Mouse (Mus musculus) heart, postnatal 10 days (tissue): Measurements from ENCODE around the gene Fggy. TPM values are rescaled to one million over a fixed set of nuclear protein-coding genes. Genes with fewer than 3 reads are reported as not detected.

Experiments used
- DNase-seq, 2 experiments: peaks; one replicate each; pipeline ENCODE4 v3.0.0; 2021
- intact Hi-C: fragments of 180-260 bp; cut with DNase I; formaldehyde crosslinking; loops from one replicate; pipeline ENCODE4 v1.15.1; 2025
- total RNA-seq, 2 experiments: library from RNA; stranded (reverse); gene quantifications; 2 replicates each; pipeline ENCODE4 v1.2.3; 2021

The Fggy gene
- total RNA-seq, 2 experiments from 2014 or later: 5.7 to 7.5 TPM

GRCm38 (mm10) chr4:95765359-95765758 is 208.1 kb downstream of the Fggy start:
- intact Hi-C loops: no loop called here
- DNase-seq: no peak

- intact Hi-C loops: no loop called here
- no peak for DNase-seq
These were observed 213.2 kb downstream of the Fggy start for GRCm38 (mm10) chr4:95770469-95770868.

GRCm38 (mm10) chr4:95771542-95771941 is 214.2 kb downstream of the Fggy start:
- DNase-seq: no peak
- intact Hi-C loops: no loop called here

- intact Hi-C loops: no loop called here
- DNase-seq: no peak
These were observed 214.6 kb downstream of the Fggy start for GRCm38 (mm10) chr4:95771945-95772344.

- intact Hi-C loops: no loop called here
- DNase-seq: no peak
These were observed 215.4 kb downstream of the Fggy start for GRCm38 (mm10) chr4:95772663-95773062.

GRCm38 (mm10) chr4:95775574-95775973 is 218.3 kb downstream of the Fggy start:
- DNase-seq: no peak
- intact Hi-C loops: no loop called here

GRCm38 (mm10) chr4:95777839-95778238 is 220.5 kb downstream of the Fggy start:
- intact Hi-C loops: no loop called here

GRCm38 (mm10) chr4:95778528-95778927 is 221.2 kb downstream of the Fggy start:
- no peak for DNase-seq
- intact Hi-C loops: no loop called here

More at GRCm38 (mm10) chr4:95777839-95778238, 220.5 kb downstream of the Fggy start:
- DNase-seq: no peak

GRCm38 (mm10) chr4:95784146-95784895 is 227.0 kb downstream of the Fggy start:
- intact Hi-C loops: no loop called here
- DNase-seq: no peak

- no peak for DNase-seq
- intact Hi-C loops: no loop called here
These were observed 230.3 kb downstream of the Fggy start for GRCm38 (mm10) chr4:95787609-95788008.

GRCm38 (mm10) chr4:95788867-95789266 is 231.6 kb downstream of the Fggy start:
- DNase-seq: no peak
- intact Hi-C loops: no loop called here

- DNase-seq: no peak
- intact Hi-C loops: no loop called here
These were observed 234.7 kb downstream of the Fggy start for GRCm38 (mm10) chr4:95791913-95792475.

- intact Hi-C loops: no loop called here
- no peak for DNase-seq
These were observed 236.5 kb downstream of the Fggy start for GRCm38 (mm10) chr4:95793647-95794328.

GRCm38 (mm10) chr4:95794651-95795050 is 237.3 kb downstream of the Fggy start:
- intact Hi-C loops: no loop called here
- peak; percentile 3 to 6 for DNase-seq

- intact Hi-C loops: no loop called here
- DNase-seq: no peak
These were observed 238.0 kb downstream of the Fggy start for GRCm38 (mm10) chr4:95795283-95795682.

- intact Hi-C loops: no loop called here
- no peak for DNase-seq
These were observed 262.3 kb downstream of the Fggy start for GRCm38 (mm10) chr4:95819650-95820049.

GRCm38 (mm10) chr4:95821906-95822579 is 264.7 kb downstream of the Fggy start:
- intact Hi-C loops: no loop called here
- no peak for DNase-seq

- intact Hi-C loops: no loop called here
- DNase-seq: no peak
These were observed 270.9 kb downstream of the Fggy start for GRCm38 (mm10) chr4:95828164-95828563.

- DNase-seq: no peak
- intact Hi-C loops: no loop called here
These were observed 273.0 kb downstream of the Fggy start for GRCm38 (mm10) chr4:95830320-95830719.

GRCm38 (mm10) chr4:95839860-95840259 is 282.6 kb downstream of the Fggy start:
- intact Hi-C loops: no loop called here
- no peak for DNase-seq

GRCm38 (mm10) chr4:95840389-95841053 is 283.2 kb downstream of the Fggy start:
- intact Hi-C loops: no loop called here
- no peak for DNase-seq
